Comparison of ENCODE assay signal across 23 mouse cellular contexts in genomic region chr15:21375460-21375859, GRCm38 (mm10).
"Had no signal": no experiment of that assay in that cellular context is flagged by ENCODE, and none has a peak within 500 bp of the region (broad histone marks: within the 10 kb centered on the region; RNA-seq: fewer than 3 reads in every experiment).

No protein-coding gene starts in this region.

- DNase-seq: gastrocnemius, postnatal 14 days; gastrocnemius, postnatal 36 days; heart, adult 2 months; heart, postnatal 14 days; heart, postnatal 36 days; kidney, adult 18-20 months; kidney, adult 8-10 months; kidney, postnatal 10 days; kidney, postnatal 25 days; kidney, postnatal 4 days; layer of hippocampus, adult 9-11 months; liver; liver, embryonic 13.5 days had no signal

- ATAC-seq: hindbrain, postnatal 0 days had no signal

- H3K4me1 ChIP-seq: heart, embryonic 13.5 days; heart, embryonic 15.5 days; limb, embryonic 10.5 days; limb, embryonic 12.5 days; liver, embryonic 13.5 days; liver, embryonic 15.5 days had no signal

- H3K9ac ChIP-seq: heart, embryonic 13.5 days; heart, embryonic 15.5 days; hindbrain, embryonic 14.5 days; limb, embryonic 12.5 days; liver, embryonic 13.5 days; liver, embryonic 15.5 days had no signal

- H3K27me3 ChIP-seq: heart, embryonic 13.5 days; heart, embryonic 15.5 days; limb, embryonic 12.5 days; liver, embryonic 13.5 days; liver, embryonic 15.5 days had no signal

- H3K36me3 ChIP-seq: heart, embryonic 13.5 days; heart, embryonic 15.5 days; limb, embryonic 10.5 days; limb, embryonic 12.5 days; liver, embryonic 13.5 days; liver, embryonic 15.5 days had no signal

- H3K27ac ChIP-seq: heart, adult 2 months; heart, embryonic 13.5 days; heart, embryonic 15.5 days; hindbrain, embryonic 14.5 days; hindbrain, postnatal 0 days; left cerebral cortex, adult 2 months; limb, embryonic 10.5 days; limb, embryonic 12.5 days; liver, embryonic 13.5 days; liver, embryonic 15.5 days had no signal

- H3K9me3 ChIP-seq: heart, embryonic 13.5 days; heart, embryonic 15.5 days; limb, embryonic 10.5 days; limb, embryonic 12.5 days; liver, embryonic 13.5 days had no signal

- H3K4me3 ChIP-seq: heart, adult 2 months; heart, embryonic 13.5 days; heart, embryonic 15.5 days; left cerebral cortex, adult 2 months; limb, embryonic 10.5 days; limb, embryonic 12.5 days; liver, embryonic 13.5 days; liver, embryonic 15.5 days had no signal

- H3K4me2 ChIP-seq: heart, embryonic 11.5 days; heart, embryonic 13.5 days; heart, embryonic 15.5 days; hindbrain, embryonic 14.5 days; limb, embryonic 12.5 days; liver, embryonic 11.5 days; liver, embryonic 13.5 days; liver, embryonic 15.5 days had no signal
